Mouse (Mus musculus): ENCODE measurements around the gene Oas1d. TPM values are rescaled to one million over a fixed set of nuclear protein-coding genes. Genes with fewer than 3 reads are reported as not detected.
"Not testable (repeated sequence)": the region's sequence is repeated elsewhere in the genome, so short reads cannot be mapped to it uniquely, and the experiment has no call there.

Oas1d gene
- polyA plus RNA-seq, 1 experiment from 2014 or later, result not detected

- no peaks in the 10 kb centered on the region for H3K27me3 ChIP-seq
- H3K9me3 ChIP-seq, result no peaks in the 10 kb centered on the region
- 88% methylated on average over 2 of the region's 2 CpGs for WGBS
Observed at GRCm38 (mm10) chr5:120890026-120890425, 24.3 kb upstream of the Oas1d start.

DNA sequence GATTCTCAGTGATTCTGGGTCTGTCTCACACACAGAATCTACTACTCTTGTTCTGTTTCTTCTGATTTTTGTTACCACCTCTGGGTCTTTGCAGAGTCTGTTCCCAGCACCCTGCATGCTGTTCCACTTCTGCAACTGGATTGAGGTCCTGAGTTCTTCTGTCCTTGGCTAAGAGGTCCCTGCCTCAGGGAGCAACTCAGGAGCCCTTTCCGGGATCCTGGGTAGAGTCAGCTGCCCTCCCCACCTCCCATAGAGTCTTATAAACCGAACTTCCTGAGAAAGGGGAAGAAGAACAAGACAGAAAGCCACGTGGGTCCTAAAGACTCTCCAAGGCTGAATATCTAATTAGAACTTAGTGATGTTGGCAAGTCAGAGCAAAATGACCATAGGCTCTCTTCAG lies 23.3 kb upstream of the Oas1d start:
- H3K36me3 ChIP-seq, result no peaks in the 10 kb centered on the region
- H3K9me3 ChIP-seq, result no peaks in the 10 kb centered on the region
- no peaks in the 10 kb centered on the region for H3K4me1 ChIP-seq (replicated peaks)
- H3K9ac ChIP-seq, result no peak overlapping the region
- H3K27ac ChIP-seq, result no peak overlapping the region
- ATAC-seq (ENCODE audit: low FRiP score), result no peak
- H3K27me3 ChIP-seq, result no peaks in the 10 kb centered on the region
- no peak overlapping the region for H3K4me2 ChIP-seq
- H3K4me3 ChIP-seq, result no peak overlapping the region
- 63% methylated on average over 3 of the region's 3 CpGs for WGBS

More at GRCm38 (mm10) chr5:120890026-120890425, 24.3 kb upstream of the Oas1d start:
- no peaks in the 10 kb centered on the region for H3K36me3 ChIP-seq
- H3K4me3 ChIP-seq, result no peak overlapping the region
- H3K4me1 ChIP-seq (replicated peaks), result no peaks in the 10 kb centered on the region
- no peak for ATAC-seq (ENCODE audit: low FRiP score)
- H3K4me2 ChIP-seq, result no peak overlapping the region
- H3K27ac ChIP-seq, result no peak overlapping the region
- no peak overlapping the region for H3K9ac ChIP-seq

- not testable (repeated sequence) for ATAC-seq (ENCODE audit: low FRiP score); H3K36me3 ChIP-seq; H3K4me3 ChIP-seq; H3K9me3 ChIP-seq; H3K27me3 ChIP-seq; H3K4me1 ChIP-seq (replicated peaks); H3K4me2 ChIP-seq; H3K9ac ChIP-seq; H3K27ac ChIP-seq
- 80% methylated on average over 2 of the region's 2 CpGs for WGBS
Observed at GRCm38 (mm10) chr5:120891566-120892242, 22.6 kb upstream of the Oas1d start.

DNA sequence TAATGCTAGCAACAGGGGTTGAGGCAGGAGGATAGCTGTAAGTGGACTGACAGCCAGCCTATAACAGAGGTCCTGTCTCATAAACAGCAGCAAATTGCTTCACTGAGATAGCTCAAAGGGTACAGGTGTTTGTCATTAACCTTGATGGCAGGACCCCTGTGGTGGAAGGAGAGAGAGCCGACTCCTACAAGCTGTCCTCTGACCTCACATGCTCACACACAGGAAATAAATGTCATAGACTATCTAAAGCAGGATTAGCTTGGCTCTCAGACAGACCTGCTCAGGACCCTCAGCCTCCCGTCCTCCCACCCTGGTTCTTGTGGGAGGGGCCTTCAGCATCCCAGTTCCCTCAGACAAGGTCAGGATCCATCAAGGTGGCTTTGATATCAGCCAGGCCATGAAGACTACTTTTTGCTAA lies 22.1 kb upstream of the Oas1d start:
- H3K27me3 ChIP-seq, result no peaks in the 10 kb centered on the region
- WGBS, result 67% methylated on average over 2 of the region's 2 CpGs

GRCm38 (mm10) chr5:120893866-120894265 lies 20.5 kb upstream of the Oas1d start:
- not testable (repeated sequence) for H3K4me3 ChIP-seq; H3K9me3 ChIP-seq; H3K4me2 ChIP-seq; H3K36me3 ChIP-seq; H3K4me1 ChIP-seq (replicated peaks); H3K27me3 ChIP-seq; ATAC-seq (ENCODE audit: low FRiP score); H3K9ac ChIP-seq; H3K27ac ChIP-seq
- 96% methylated on average over 4 of the region's 4 CpGs for WGBS

More for the DNA sequence above, 22.1 kb upstream of the Oas1d start:
- no peak overlapping the region for H3K27ac ChIP-seq
- no peaks in the 10 kb centered on the region for H3K36me3 ChIP-seq
- H3K4me2 ChIP-seq, result no peak overlapping the region
- no peak overlapping the region for H3K9ac ChIP-seq
- no peak for ATAC-seq (ENCODE audit: low FRiP score)
- no peak overlapping the region for H3K4me3 ChIP-seq
- H3K4me1 ChIP-seq (replicated peaks), result no peaks in the 10 kb centered on the region
- no peaks in the 10 kb centered on the region for H3K9me3 ChIP-seq

- H3K27me3 ChIP-seq; H3K9ac ChIP-seq; H3K27ac ChIP-seq; H3K4me1 ChIP-seq (replicated peaks); H3K36me3 ChIP-seq; H3K9me3 ChIP-seq; H3K4me2 ChIP-seq; ATAC-seq (ENCODE audit: low FRiP score); H3K4me3 ChIP-seq: not testable (repeated sequence)
- 88% methylated on average over 2 of the region's 2 CpGs for WGBS
Observed at GRCm38 (mm10) chr5:120894692-120895091, 19.6 kb upstream of the Oas1d start.

DNA sequence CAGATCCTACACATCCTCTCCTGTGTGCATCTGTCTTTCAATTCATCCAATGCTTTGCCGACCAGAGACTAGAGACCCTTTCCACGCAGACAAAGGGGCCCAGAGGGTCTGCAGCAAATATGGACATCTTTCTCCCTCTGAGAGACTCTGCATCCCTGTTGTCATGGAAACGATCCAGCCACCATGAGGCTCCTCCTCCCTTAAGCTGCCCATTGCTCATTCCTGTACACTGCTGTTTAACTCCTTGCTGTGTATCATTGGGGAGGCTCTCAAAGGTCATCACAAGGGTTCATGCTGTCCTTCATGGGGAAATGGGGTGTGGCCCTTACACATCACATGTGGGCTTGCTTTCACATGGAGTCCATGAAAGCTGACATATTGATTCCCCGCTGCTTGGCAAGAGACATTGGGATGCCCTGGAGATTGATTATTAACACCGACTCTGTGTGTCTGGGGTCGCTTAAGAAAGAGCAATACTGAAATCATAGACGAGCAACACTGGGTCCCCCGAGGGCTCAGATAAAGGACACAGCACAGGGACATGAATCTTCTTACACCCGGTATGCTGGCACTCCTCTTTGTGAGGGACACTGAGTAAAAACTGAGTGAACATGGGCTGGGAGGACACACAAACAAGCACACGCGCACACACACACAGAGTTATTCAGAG lies 19.0 kb upstream of the Oas1d start:
- WGBS, result 79% methylated on average over 11 of the region's 11 CpGs
- H3K9ac ChIP-seq, result no peak overlapping the region
- no peak overlapping the region for H3K4me3 ChIP-seq
- no peak for ATAC-seq (ENCODE audit: low FRiP score)
- H3K27me3 ChIP-seq, result no peaks in the 10 kb centered on the region
- H3K36me3 ChIP-seq, result no peaks in the 10 kb centered on the region
- no peak overlapping the region for H3K27ac ChIP-seq
- peaks cover 6% of the 10 kb centered on the region; the same call in 1 of the 2 replicates for H3K9me3 ChIP-seq
- H3K4me1 ChIP-seq (replicated peaks), result no peaks in the 10 kb centered on the region
- H3K4me2 ChIP-seq, result no peak overlapping the region

DNA sequence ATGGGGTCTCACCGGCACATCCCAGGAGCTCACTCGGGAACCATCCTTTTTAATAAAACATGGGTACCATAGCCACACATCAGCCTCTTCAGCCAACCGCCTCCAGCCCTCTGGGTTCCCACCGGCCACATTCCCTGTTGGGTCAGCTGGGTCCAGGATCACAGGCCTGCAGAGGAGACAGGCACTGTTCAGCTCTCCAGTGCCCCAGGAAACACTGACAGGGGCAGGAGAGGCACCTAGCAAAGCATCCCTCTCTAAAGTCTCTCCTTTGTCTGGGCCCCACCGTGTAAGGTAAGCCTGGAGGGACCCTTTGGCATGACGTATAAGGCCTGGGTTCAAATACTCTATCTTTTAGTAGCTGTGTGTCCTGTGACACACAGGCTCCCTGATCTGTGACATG lies 16.0 kb upstream of the Oas1d start:
- H3K4me1 ChIP-seq (replicated peaks), result no peaks in the 10 kb centered on the region
- H3K4me2 ChIP-seq, result no peak overlapping the region
- no peak overlapping the region for H3K9ac ChIP-seq
- 90% methylated on average over 6 of the region's 6 CpGs for WGBS
- H3K4me3 ChIP-seq, result no peak overlapping the region
- ATAC-seq (ENCODE audit: low FRiP score), result no peak
- H3K27me3 ChIP-seq, result no peaks in the 10 kb centered on the region
- H3K27ac ChIP-seq, result no peak overlapping the region
- H3K9me3 ChIP-seq, result peaks cover 6% of the 10 kb centered on the region; the same call in 1 of the 2 replicates
- no peaks in the 10 kb centered on the region for H3K36me3 ChIP-seq

- ATAC-seq (ENCODE audit: low FRiP score), result no peak
- no peaks in the 10 kb centered on the region for H3K36me3 ChIP-seq
- no peak overlapping the region for H3K27ac ChIP-seq
- no peaks in the 10 kb centered on the region for H3K27me3 ChIP-seq
- H3K9ac ChIP-seq, result no peak overlapping the region
- H3K4me2 ChIP-seq, result no peak overlapping the region
- peaks cover 6% of the 10 kb centered on the region; the same call in 1 of the 2 replicates for H3K9me3 ChIP-seq
- no peaks in the 10 kb centered on the region for H3K4me1 ChIP-seq (replicated peaks)
- no peak overlapping the region for H3K4me3 ChIP-seq
Observed at GRCm38 (mm10) chr5:120898726-120899125, 15.6 kb upstream of the Oas1d start.

- Histone ChIP-seq H3K27me3 (no peaks in the 10 kb centered on the region), H3K9me3 (peaks cover 6% of the 10 kb centered on the region; the same call in 1 of the 2 replicates), H3K9ac (no peak overlapping the region), H3K36me3 (no peaks in the 10 kb centered on the region), H3K4me3 (no peak overlapping the region), H3K4me2 (no peak overlapping the region), H3K4me1 (replicated peaks) (no peaks in the 10 kb centered on the region), H3K27ac (no peak overlapping the region)
- WGBS, result 91% methylated on average over 1 of the region's 1 CpGs
- no peak for ATAC-seq (ENCODE audit: low FRiP score)
Observed at GRCm38 (mm10) chr5:120900666-120901065, 13.7 kb upstream of the Oas1d start.

GRCm38 (mm10) chr5:120902056-120902455 lies 12.3 kb upstream of the Oas1d start:
- H3K9me3 ChIP-seq, result peaks cover 6% of the 10 kb centered on the region; the same call in 1 of the 2 replicates
- no peak for ATAC-seq (ENCODE audit: low FRiP score)
- no peaks in the 10 kb centered on the region for H3K4me1 ChIP-seq (replicated peaks)
- no peaks in the 10 kb centered on the region for H3K27me3 ChIP-seq
- no peaks in the 10 kb centered on the region for H3K36me3 ChIP-seq
- no peak overlapping the region for H3K4me3 ChIP-seq
- H3K9ac ChIP-seq, result no peak overlapping the region
- 96% methylated on average over 5 of the region's 5 CpGs for WGBS
- no peak overlapping the region for H3K4me2 ChIP-seq
- H3K27ac ChIP-seq, result no peak overlapping the region

- not testable (repeated sequence) for H3K9me3 ChIP-seq; H3K27ac ChIP-seq; H3K36me3 ChIP-seq; H3K4me2 ChIP-seq; H3K9ac ChIP-seq; ATAC-seq (ENCODE audit: low FRiP score); H3K4me1 ChIP-seq (replicated peaks); H3K27me3 ChIP-seq; H3K4me3 ChIP-seq
- 40% methylated on average over 9 of the region's 12 CpGs for WGBS
Observed at GRCm38 (mm10) chr5:120906791-120907733, 7.3 kb upstream of the Oas1d start, which contains the start of gene Oas1a. Gene Oas1a, minus strand, starts transcription at chr5:120907521.

Data from hindbrain, embryonic 13.5 days (tissue).